Mouse (Mus musculus): ENCODE measurements around the gene Cenps.
"Not testable (repeated sequence)": the region's sequence is repeated elsewhere in the genome, so short reads cannot be mapped to it uniquely, and the experiment has no call there.

Gene Cenps

DNA sequence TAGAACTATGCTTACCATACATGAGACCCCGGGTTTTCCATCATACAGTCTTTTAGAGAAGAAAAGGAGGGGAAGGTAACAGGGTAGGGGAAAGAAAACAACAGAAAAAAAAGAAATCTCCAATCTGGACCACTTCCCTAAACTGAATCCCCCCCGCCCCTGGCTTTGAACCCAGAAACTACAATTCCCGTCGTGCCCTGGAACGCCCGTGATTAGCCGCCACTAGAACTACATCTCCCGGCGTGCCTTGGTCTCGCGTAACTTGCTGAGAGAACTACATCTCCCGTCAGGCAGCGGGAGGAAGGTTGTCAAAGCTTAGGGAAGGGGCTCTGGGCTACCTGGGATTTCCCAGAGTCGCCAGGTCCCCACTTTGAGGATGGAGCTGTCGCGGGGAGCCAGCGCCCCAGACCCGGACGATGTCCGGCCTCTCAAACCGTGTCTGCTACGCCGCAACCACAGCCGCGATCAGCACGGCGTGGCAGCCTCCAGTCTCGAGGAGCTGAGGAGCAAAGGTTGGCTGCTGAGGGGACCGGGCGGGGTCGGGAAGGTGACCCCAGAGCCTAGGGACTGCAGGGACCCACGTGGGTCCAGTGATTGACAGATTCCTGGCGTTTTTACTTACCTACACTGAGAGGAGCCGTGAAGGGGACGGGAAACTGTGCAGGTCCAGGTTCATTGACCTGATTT lies 33.4 kb downstream of the Cenps start, which contains the start of gene Dffa:
Dffa (plus strand) TSS at position 272 of the 687 bp plus-strand sequence.
- peak; percentile 85 for DNase-seq

DNA sequence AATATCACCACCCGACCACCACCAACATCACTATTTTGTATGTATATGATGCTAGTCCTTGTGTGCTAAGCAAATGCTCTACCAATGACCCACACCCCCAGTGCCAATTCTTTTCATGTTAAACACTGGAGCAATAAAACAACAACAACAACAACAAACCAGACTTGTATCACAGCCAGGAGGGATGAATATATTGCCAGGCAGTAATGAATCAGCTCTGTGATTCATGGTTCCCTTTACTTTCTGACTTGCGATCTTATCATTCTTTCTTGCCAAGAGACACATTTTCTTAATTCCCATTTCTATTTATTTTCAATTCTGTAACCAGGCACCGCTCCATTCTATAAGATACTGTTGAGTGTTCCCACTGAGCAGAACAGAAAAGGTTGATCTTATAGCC lies 36.0 kb downstream of the Cenps start:
- DNase-seq: no peak

DNA sequence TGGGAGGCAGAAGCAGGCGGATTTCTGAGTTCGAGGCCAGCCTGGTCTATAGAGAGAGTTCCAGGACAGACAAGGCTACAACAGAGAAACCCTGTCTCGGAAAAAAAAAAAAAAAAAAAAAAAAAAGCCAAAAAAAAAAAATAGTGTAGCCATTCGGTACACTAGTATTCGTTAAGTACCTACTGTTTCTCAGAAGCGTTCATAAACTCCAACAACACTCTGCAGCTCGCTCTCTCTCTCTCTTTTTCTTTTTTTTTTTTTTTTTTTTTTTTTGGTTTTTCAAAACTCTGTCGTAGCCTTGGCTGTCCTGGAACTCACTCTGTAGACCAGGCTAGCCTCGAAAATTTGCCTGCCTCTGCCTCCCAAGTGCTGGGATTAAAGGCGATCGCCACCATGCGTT lies 37.0 kb downstream of the Cenps start:
- DNase-seq: not testable (repeated sequence)

DNA sequence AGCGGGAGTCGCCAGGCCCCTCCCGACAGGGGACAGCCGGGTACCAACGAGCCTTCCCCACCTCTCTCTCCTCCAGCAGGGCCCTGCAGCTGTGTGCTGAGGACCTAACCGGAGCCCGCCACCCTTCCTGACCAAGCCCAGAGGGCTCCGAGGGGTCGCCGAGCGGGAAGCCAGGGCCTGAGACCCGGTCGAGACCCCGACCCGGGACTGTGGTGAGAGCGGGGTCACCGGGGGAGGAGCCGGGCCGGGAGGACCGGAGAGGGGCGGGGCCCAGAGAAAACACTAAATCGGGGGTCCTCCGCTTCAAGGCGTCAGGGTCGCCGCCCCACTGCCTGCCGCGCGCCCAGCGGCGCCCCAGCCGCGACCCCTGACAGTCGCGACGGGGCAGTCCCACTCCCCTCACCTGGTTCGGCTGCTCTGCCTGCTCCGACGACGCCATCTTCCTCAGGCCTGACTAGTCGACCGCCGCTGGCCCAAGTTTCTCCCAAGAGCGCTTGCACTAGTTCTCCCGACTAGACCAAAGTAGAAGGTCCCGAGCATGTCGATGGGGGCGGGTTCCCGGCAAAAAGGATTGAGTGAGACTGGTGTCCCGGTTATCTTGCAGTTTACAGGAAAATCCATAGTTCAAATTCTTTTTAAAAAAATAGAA lies 37.9 kb downstream of the Cenps start, which contains the start of gene Pex14:
Pex14 (minus strand) TSS at position 508 of the 649 bp plus-strand sequence.
- DNase-seq: peak; percentile 90

GRCm38 (mm10) chr4:149098571-149098970 lies 38.9 kb downstream of the Cenps start:
- no peak for DNase-seq

DNA sequence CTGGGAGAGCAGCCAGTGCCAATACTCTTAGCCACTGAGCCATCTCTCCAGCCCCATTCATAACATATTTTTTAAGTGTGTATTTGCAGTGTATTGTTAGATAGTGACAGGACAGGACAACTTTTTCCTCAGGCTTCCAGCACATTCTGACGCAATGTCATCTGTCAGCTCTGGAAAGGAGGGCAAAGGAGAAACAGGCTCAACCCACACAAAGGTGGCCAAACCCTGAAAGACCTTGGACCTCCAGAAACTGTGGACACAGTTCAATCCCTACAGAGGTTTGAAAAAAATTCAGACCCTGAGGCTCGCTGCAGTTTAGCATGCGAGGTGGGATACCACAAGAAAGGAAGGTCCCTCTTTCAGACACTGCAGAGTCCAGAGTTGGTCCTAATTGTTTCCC lies 39.5 kb downstream of the Cenps start:
- DNase-seq: no peak

GRCm38 (mm10) chr4:149091364-149091763 lies 46.1 kb downstream of the Cenps start:
- DNase-seq: no peak

DNA sequence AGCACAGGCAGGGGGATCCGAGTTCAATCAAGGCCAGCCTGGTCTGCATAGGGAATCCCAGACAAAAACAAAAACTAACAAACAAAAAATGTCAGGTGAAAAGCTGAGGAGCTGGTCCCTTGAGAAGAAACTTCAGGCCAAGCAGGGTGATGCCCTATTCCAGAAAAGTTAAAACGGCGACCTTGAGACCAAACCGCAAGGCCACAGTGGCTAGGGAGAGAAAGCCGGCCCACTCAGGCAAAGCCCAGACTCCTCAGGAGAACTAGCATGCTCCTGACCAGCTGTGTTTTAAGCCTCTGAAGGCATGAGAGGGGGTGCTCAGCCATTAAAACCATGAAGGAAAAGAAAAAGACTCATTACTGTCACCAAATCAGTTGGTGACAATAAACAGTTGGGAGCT lies 52.0 kb downstream of the Cenps start:
- no peak for DNase-seq

- DNase-seq: peak; percentile 52
These were observed 55.9 kb downstream of the Cenps start for GRCm38 (mm10) chr4:149081528-149081927.

DNA sequence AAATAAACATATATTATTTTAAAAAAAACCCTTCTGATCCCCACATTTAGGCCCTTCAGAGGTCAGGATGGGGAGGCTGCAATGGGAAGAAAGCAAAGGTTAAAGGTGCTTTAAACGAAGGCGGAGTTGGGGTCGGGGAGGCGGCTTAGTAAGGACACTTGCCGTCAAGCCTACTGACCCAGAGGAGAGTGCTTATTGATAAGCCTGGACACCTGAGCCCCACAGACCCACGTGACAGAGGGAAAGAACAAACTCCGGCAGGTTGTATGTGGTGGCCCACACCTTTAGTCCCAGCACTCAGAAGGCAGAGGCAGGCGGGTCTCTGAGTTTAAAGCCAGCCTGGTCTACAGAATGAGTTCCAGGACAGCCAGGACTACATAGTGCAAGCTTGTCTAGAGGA lies 57.3 kb downstream of the Cenps start:
- no peak for DNase-seq

GRCm38 (mm10) chr4:149079629-149080028 lies 57.8 kb downstream of the Cenps start:
- no peak for DNase-seq

GRCm38 (mm10) chr4:149078261-149078660 lies 59.2 kb downstream of the Cenps start:
- no peak for DNase-seq
